Mouse (Mus musculus) liver, embryonic 15.5 days (tissue): ENCODE measurements around the gene Evi5. TPM values are rescaled to one million over a fixed set of nuclear protein-coding genes. Genes with fewer than 3 reads are reported as not detected.
A peak's percentile ranks its signal among the peaks of the same experiment; 100 is the strongest.
"Not testable (repeated sequence)": the region's sequence is repeated elsewhere in the genome, so short reads cannot be mapped to it uniquely, and the experiment has no call there.

Experiments used
- ATAC-seq: fragments of 200-750 bp; cut with Nextera tagmentation; 2 replicates; pipeline ENCODE4 v1.8.0; 2017; ENCODE audit warnings: moderate number of reproducible peaks, mild to moderate bottlenecking, moderate library complexity; ENCODE audit not compliant: insufficient read depth
- H3K27ac ChIP-seq: fragments of 300-500 bp; sonication (generic); replicated peaks from 2 replicates; pipeline ENCODE4 v1.5.1; 2015; ENCODE audit warnings: mild to moderate bottlenecking, inconsistent platforms
- H3K27me3 ChIP-seq: fragments of 300-500 bp; sonication (generic); 2 replicates; pipeline ENCODE4 v1.6.1; 2015; ENCODE audit warnings: mild to moderate bottlenecking, inconsistent platforms
- H3K36me3 ChIP-seq: fragments of 300-500 bp; sonication (generic); replicated peaks from 2 replicates; pipeline ENCODE4 v1.6.1; 2015; ENCODE audit warnings: moderate library complexity, mild to moderate bottlenecking, inconsistent platforms
- H3K4me1 ChIP-seq: fragments of 300-500 bp; sonication (generic); replicated peaks from 2 replicates; pipeline ENCODE4 v1.6.1; 2015; ENCODE audit warnings: inconsistent platforms
- H3K4me2 ChIP-seq: fragments of 300-500 bp; sonication (generic); 2 replicates; pipeline ENCODE4 v1.6.1; 2015; ENCODE audit warnings: moderate library complexity, mild to moderate bottlenecking, inconsistent platforms
- H3K4me3 ChIP-seq: fragments of 300-500 bp; sonication (generic); replicated peaks from 2 replicates; pipeline ENCODE4 v1.5.1; 2015; ENCODE audit warnings: mild to moderate bottlenecking, inconsistent platforms
- H3K9ac ChIP-seq: fragments of 300-500 bp; sonication (generic); 2 replicates; pipeline ENCODE4 v1.6.1; 2015; ENCODE audit warnings: moderate library complexity, mild to moderate bottlenecking, inconsistent platforms
- H3K9me3 ChIP-seq: fragments of 300-500 bp; sonication (generic); replicated peaks from 2 replicates; pipeline ENCODE4 v1.6.1; 2016; ENCODE audit warnings: inconsistent platforms
- WGBS: fragments of 180-500 bp; shearing (Covaris S2); methylation state at CpG from one replicate; pipeline ENCODE4 v1.1.7; 2015; ENCODE audit warnings: mixed read lengths; ENCODE audit not compliant: insufficient replicate concordance; 5-methylcytosine and 5-hydroxymethylcytosine counted together
- polyA plus RNA-seq: library from polyadenylated mRNA; unstranded; fragments of >200 nt; fragmentation: Nextera tagmentation; extraction: Ambion mirVana; gene quantifications from 2 replicates; pipeline ENCODE4 v1.2.1, GENCODE M21; 2015

Evi5 gene
- polyA plus RNA-seq, 1 experiment from 2014 or later: 54.3 TPM

DNA sequence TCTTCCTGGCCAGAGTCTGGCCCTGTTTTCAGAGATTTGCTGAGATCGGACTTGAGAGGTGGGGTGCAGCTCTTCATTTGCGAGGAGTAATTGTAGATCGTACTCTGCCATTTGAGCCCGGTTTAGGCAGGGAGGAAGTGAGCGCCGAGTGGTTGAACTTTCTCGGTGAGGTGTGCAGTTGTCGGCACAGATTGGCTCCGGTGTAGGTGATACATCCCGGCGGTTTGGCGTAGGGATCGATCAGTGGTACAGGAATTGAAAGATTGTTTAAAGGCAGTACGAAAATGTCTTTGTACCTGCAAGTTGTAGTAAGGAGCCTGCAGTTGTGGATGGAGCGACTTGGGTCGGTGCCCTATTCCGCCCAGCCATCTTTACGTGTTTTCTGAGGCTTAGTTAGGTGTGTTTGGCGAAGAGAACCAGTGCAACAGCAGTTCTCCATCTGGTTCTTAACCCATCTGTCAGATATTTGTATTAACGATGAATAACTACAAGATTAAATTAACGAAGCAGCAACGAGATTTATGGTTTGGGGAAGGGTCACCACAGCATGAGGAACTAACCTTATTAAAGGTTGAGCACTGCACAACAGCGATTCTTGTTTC lies 26.2 kb upstream of the Evi5 start:
- Histone ChIP-seq H3K27me3 (peaks cover 2% of the 10 kb centered on the region; the same call in 1 of the 2 replicates), H3K9ac (peak overlapping the region; percentile 88)

DNA sequence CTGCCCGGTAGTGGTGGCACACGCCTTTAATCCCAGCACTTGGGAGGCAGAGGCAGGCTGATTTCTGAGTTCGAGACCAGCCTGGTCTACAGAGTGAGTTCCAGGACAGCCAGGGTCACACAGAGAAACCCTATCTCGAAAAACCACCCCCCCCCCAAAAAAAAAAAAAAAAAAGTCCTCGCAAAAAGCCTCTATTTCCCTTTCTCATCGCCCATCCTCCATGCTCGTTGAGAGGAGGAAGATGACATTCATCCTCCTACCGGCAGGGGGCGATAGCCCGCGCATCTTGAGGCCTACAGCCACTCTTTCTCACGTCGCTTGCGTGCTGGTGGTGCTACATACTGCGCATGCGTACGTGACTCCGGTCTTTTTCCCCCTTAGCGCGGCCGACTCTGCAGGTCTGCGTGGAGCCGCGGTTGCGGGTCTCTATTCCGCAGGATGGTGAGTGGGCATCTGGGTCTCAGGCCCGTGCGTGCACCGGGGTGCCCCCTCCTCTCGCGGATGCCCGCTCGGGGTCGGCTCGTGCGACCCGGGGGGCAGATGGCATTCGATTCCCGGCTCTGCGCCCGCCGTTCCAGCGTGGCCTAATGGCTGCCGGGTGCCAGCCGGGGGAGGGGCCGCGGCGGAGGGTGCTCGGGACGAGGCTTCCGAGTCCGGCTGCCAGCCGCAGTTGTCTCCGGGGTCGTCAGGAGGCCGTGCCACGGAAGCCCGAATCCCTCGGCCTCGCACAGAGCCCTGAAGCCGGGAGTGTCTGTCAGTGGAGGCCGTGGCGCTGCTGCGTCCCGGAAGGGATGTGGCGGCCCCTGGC lies 25.5 kb upstream of the Evi5 start, which contains the start of gene Rpl5:
Gene Rpl5 (plus strand): TSS at position 297 of the 808 bp plus-strand sequence.
- Histone ChIP-seq H3K4me1 (peaks cover 29% of the 10 kb centered on the region), H3K4me2 (peak within 1 kb of the TSS; percentile 78), H3K4me3 (peak within 1 kb of the TSS; percentile 98), H3K27ac (peak within 1 kb of the TSS; percentile 77), H3K27me3 (peaks cover 2% of the 10 kb centered on the region; the same call in 1 of the 2 replicates), H3K36me3 (peaks cover 34% of the 10 kb centered on the region), H3K9ac (peak within 1 kb of the TSS; percentile 88), H3K9me3 (no peaks in the 10 kb centered on the region)
- ATAC-seq: peak; percentile 95
- 2% methylated on average over 66 of the region's 66 CpGs for WGBS

More for the DNA sequence above, 26.2 kb upstream of the Evi5 start:
- Histone ChIP-seq H3K36me3 (peaks cover 41% of the 10 kb centered on the region), H3K9me3 (no peaks in the 10 kb centered on the region), H3K27ac (peak overlapping the region; percentile 77), H3K4me3 (peak overlapping the region; percentile 98), H3K4me2 (peak overlapping the region; percentile 78), H3K4me1 (peaks cover 29% of the 10 kb centered on the region)
- ATAC-seq: peak; percentile 19
- under 1% methylated on average over 23 of the region's 23 CpGs for WGBS

GRCm38 (mm10) chr5:107896265-107896664 lies 21.4 kb upstream of the Evi5 start:
- Histone ChIP-seq H3K27me3 (peaks cover 8% of the 10 kb centered on the region; the same call in 1 of the 2 replicates), H3K36me3 (no peaks in the 10 kb centered on the region), H3K9ac (no peak overlapping the region), H3K4me1 (peaks cover 9% of the 10 kb centered on the region; the same call in 1 of the 2 replicates), H3K4me3 (no peak overlapping the region), H3K27ac (no peak overlapping the region), H3K9me3 (no peaks in the 10 kb centered on the region), H3K4me2 (no peak overlapping the region)
- ATAC-seq: no peak
- WGBS: 36% methylated on average over 1 of the region's 1 CpGs

DNA sequence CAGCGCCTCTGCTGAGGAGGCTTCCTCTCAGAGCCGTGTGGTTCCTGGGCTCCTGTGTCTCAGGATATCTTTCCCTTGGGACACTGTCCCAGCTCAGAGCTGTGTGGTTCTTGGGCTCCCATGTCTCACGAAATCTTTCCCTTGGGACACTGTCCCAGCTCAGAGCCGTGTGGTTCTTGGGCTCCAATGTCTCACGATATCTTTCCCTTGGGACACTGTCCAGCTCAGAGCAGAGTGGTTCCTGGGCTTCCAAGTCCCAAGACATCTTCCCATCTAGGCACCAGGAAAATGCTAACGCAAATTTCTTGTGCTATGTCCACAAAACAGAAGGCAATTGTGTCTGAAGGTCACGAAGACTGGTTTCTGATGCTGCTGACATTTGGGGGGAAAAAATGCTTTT lies 19.8 kb upstream of the Evi5 start:
- Histone ChIP-seq H3K27ac (no peak overlapping the region), H3K9me3 (no peaks in the 10 kb centered on the region), H3K27me3 (peaks cover 8% of the 10 kb centered on the region; the same call in 1 of the 2 replicates), H3K4me3 (no peak overlapping the region), H3K36me3 (no peaks in the 10 kb centered on the region), H3K4me2 (no peak overlapping the region), H3K4me1 (peaks cover 7% of the 10 kb centered on the region; the same call in 1 of the 2 replicates), H3K9ac (no peak overlapping the region)
- ATAC-seq: no peak
- WGBS: 58% methylated on average over 7 of the region's 7 CpGs

GRCm38 (mm10) chr5:107891515-107891914 lies 16.6 kb upstream of the Evi5 start:
- not testable (repeated sequence) for H3K4me2 ChIP-seq, H3K27me3 ChIP-seq, H3K9ac ChIP-seq, H3K36me3 ChIP-seq, H3K4me3 ChIP-seq, H3K27ac ChIP-seq, ATAC-seq, H3K9me3 ChIP-seq, H3K4me1 ChIP-seq
- 60% methylated on average over 1 of the region's 1 CpGs for WGBS

GRCm38 (mm10) chr5:107889994-107890888 lies 15.3 kb upstream of the Evi5 start:
- no peak overlapping the region for H3K27ac ChIP-seq
- peaks cover 6% of the 10 kb centered on the region; the same call in 1 of the 2 replicates for H3K4me1 ChIP-seq
- no peak overlapping the region; the same call in 1 of the 2 replicates for H3K4me2 ChIP-seq
- no peaks in the 10 kb centered on the region for H3K9me3 ChIP-seq
- 49% methylated on average over 9 of the region's 9 CpGs for WGBS
- peaks cover 6% of the 10 kb centered on the region; the same call in 1 of the 2 replicates for H3K27me3 ChIP-seq
- no peak for ATAC-seq
- no peak overlapping the region for H3K4me3 ChIP-seq
- H3K9ac ChIP-seq: no peak overlapping the region
- no peaks in the 10 kb centered on the region for H3K36me3 ChIP-seq

GRCm38 (mm10) chr5:107880710-107881109 lies 5.8 kb upstream of the Evi5 start:
- Histone ChIP-seq H3K4me1 (peaks cover 13% of the 10 kb centered on the region), H3K9ac (no peak overlapping the region), H3K4me3 (no peak overlapping the region), H3K36me3 (no peaks in the 10 kb centered on the region), H3K27me3 (peaks cover 3% of the 10 kb centered on the region; the same call in 1 of the 2 replicates), H3K9me3 (no peaks in the 10 kb centered on the region), H3K4me2 (no peak overlapping the region; the same call in 1 of the 2 replicates), H3K27ac (peak overlapping the region; percentile 58)
- peak; percentile 63 for ATAC-seq
- WGBS: 65% methylated on average over 5 of the region's 5 CpGs

- 88% methylated on average over 1 of the region's 1 CpGs for WGBS
- ATAC-seq: no peak
- no peaks in the 10 kb centered on the region for H3K27me3 ChIP-seq
- H3K4me3 ChIP-seq: no peak overlapping the region
- H3K9me3 ChIP-seq: no peaks in the 10 kb centered on the region
- H3K4me2 ChIP-seq: no peak overlapping the region
- peaks cover 37% of the 10 kb centered on the region for H3K4me1 ChIP-seq
- H3K9ac ChIP-seq: no peak overlapping the region
- H3K27ac ChIP-seq: no peak overlapping the region
- H3K36me3 ChIP-seq: peaks cover 10% of the 10 kb centered on the region
These were observed 2.1 kb upstream of the Evi5 start for GRCm38 (mm10) chr5:107877053-107877452.

- peak; percentile 56 for ATAC-seq
- peaks cover 53% of the 10 kb centered on the region for H3K4me1 ChIP-seq
- H3K9me3 ChIP-seq: no peaks in the 10 kb centered on the region
- peak overlapping the region; percentile 65 for H3K4me2 ChIP-seq
- H3K9ac ChIP-seq: peak overlapping the region; percentile 31
- peak overlapping the region; percentile 99 for H3K27ac ChIP-seq
- H3K27me3 ChIP-seq: no peaks in the 10 kb centered on the region
- H3K36me3 ChIP-seq: peaks cover 28% of the 10 kb centered on the region
- H3K4me3 ChIP-seq: peak overlapping the region; percentile 72
These were observed 329 bp upstream of the Evi5 start for GRCm38 (mm10) chr5:107875261-107875611.

DNA sequence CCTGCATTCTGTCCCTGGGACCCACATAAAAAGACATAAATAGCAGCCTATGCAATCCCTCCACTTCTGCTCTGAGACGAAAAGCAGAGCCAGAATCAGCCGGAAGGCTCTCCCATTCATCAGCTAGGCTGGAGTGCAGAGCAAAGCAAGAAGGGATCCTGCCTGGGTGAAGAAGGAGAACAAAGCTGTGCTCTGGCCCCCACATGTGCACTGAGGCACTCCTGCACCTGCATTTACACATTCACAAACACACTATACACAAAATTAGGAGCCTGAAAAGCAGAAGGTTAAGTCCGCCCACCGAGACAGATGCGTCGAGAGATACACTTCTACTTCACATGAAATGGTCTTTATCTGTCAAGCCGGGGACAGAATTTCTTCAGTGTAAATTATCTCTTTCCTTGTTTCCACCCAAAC lies 1.0 kb downstream of the Evi5 start:
- H3K27ac ChIP-seq: peak overlapping the region; percentile 99
- H3K4me3 ChIP-seq: peak overlapping the region; percentile 72
- no peaks in the 10 kb centered on the region for H3K27me3 ChIP-seq
- WGBS: 15% methylated on average over 7 of the region's 7 CpGs
- peaks cover 29% of the 10 kb centered on the region for H3K36me3 ChIP-seq
- peak overlapping the region; percentile 77 for H3K9ac ChIP-seq
- H3K4me2 ChIP-seq: peak overlapping the region; percentile 65
- H3K9me3 ChIP-seq: no peaks in the 10 kb centered on the region
- H3K4me1 ChIP-seq: peaks cover 61% of the 10 kb centered on the region
- ATAC-seq: peak; percentile 61
